Mouse (Mus musculus): ENCODE measurements around the gene Cfap69.
"Not testable (repeated sequence)": the region's sequence is repeated elsewhere in the genome, so short reads cannot be mapped to it uniquely, and the experiment has no call there.

Gene Cfap69

GRCm38 (mm10) chr5:5663655-5664370 lies at the start of gene Cfap69:
TSS of gene Cfap69 (minus strand) at chr5:5664239.
- in situ Hi-C loops (cut with MboI, MseI), result no loop called here

GRCm38 (mm10) chr5:5711032-5711431 lies 47.0 kb upstream of the Cfap69 start:
- in situ Hi-C loops (cut with MboI, MseI), result no loop called here

GRCm38 (mm10) chr5:5707341-5708278 lies 43.6 kb upstream of the Cfap69 start:
- in situ Hi-C loops (cut with MboI, MseI), result no loop called here

GRCm38 (mm10) chr5:5705019-5705418 lies 41.0 kb upstream of the Cfap69 start:
- in situ Hi-C loops (cut with MboI, MseI), result no loop called here

- in situ Hi-C loops (cut with MboI, MseI), result no loop called here
Observed at GRCm38 (mm10) chr5:5700386-5700785, 36.3 kb upstream of the Cfap69 start.

- in situ Hi-C loops (cut with MboI, MseI), result no loop called here
Observed at GRCm38 (mm10) chr5:5698830-5699229, 34.8 kb upstream of the Cfap69 start.

GRCm38 (mm10) chr5:5695401-5695942 lies 31.4 kb upstream of the Cfap69 start:
- in situ Hi-C loops (cut with MboI, MseI), result no loop called here

GRCm38 (mm10) chr5:5693956-5694653 lies 30.1 kb upstream of the Cfap69 start, which contains the start of gene Steap2:
TSS of gene Steap2 (minus strand) at chr5:5694578.
- in situ Hi-C loops (cut with MboI, MseI), result no loop called here

GRCm38 (mm10) chr5:5693541-5693955 lies 29.5 kb upstream of the Cfap69 start:
- in situ Hi-C loops (cut with MboI, MseI), result no loop called here

- in situ Hi-C loops (cut with MboI, MseI), result no loop called here
Observed at GRCm38 (mm10) chr5:5692167-5692738, 28.2 kb upstream of the Cfap69 start.

GRCm38 (mm10) chr5:5688945-5689540 lies 25.0 kb upstream of the Cfap69 start:
- in situ Hi-C loops (cut with MboI, MseI), result no loop called here

- in situ Hi-C loops (cut with MboI, MseI), result no loop called here
Observed at GRCm38 (mm10) chr5:5688228-5688627, 24.2 kb upstream of the Cfap69 start.

- in situ Hi-C loops (cut with MboI, MseI), result no loop called here
Observed at GRCm38 (mm10) chr5:5686973-5687372, 22.9 kb upstream of the Cfap69 start.

GRCm38 (mm10) chr5:5684946-5685345 lies 20.9 kb upstream of the Cfap69 start:
- in situ Hi-C loops (cut with MboI, MseI), result not testable (repeated sequence)

- in situ Hi-C loops (cut with MboI, MseI), result no loop called here
Observed at GRCm38 (mm10) chr5:5683292-5683691, 19.3 kb upstream of the Cfap69 start.

- in situ Hi-C loops (cut with MboI, MseI), result no loop called here
Observed at GRCm38 (mm10) chr5:5679459-5679858, 15.4 kb upstream of the Cfap69 start.

- in situ Hi-C loops (cut with MboI, MseI), result no loop called here
Observed at GRCm38 (mm10) chr5:5676082-5676481, 12.0 kb upstream of the Cfap69 start.

- in situ Hi-C loops (cut with MboI, MseI), result no loop called here
Observed at GRCm38 (mm10) chr5:5668920-5669319, 4.9 kb upstream of the Cfap69 start.

GRCm38 (mm10) chr5:5664371-5664926 lies 410 bp upstream of the Cfap69 start:
- in situ Hi-C loops (cut with MboI, MseI), result no loop called here

- in situ Hi-C loops (cut with MboI, MseI), result no loop called here
Observed at GRCm38 (mm10) chr5:5663057-5663456, 982 bp downstream of the Cfap69 start.
